Mouse (Mus musculus) spleen, adult 10 weeks (tissue): Measurements from ENCODE around the gene Cox7a1. TPM values are rescaled to one million over a fixed set of nuclear protein-coding genes. Genes with fewer than 3 reads are reported as not detected.

Source experiments
- polyA plus RNA-seq: library from polyadenylated mRNA; stranded (reverse); fragments of 350-450 nt; fragmentation: Illumina TruSeq; extraction: RNeasy Lipid Tissue Mini Kit (QIAGEN cat#74804); gene quantifications from one replicate; pipeline ENCODE4 v1.2.3, GENCODE M21; 2015; ENCODE audit warnings: low replicate concordance; ENCODE audit not compliant: insufficient read depth

Gene Cox7a1
- not detected for polyA plus RNA-seq

GRCm38 (mm10) chr7:30183879-30184289 is at the start of gene Cox7a1:
TSS of gene Cox7a1 (plus strand) at chr7:30184144.

GRCm38 (mm10) chr7:30169583-30170282 is 14.2 kb upstream of the Cox7a1 start, which contains the start of gene Zfp146:
TSS of gene Zfp146 (minus strand) at chr7:30169750.

GRCm38 (mm10) chr7:30198481-30198971 is 14.6 kb downstream of the Cox7a1 start, which contains the start of gene Capns1:
TSS of gene Capns1 (minus strand) at chr7:30198811.

GRCm38 (mm10) chr7:30231669-30232454 is 47.9 kb downstream of the Cox7a1 start, which contains the start of the genes Polr2i and Tbcb:
TSS of gene Polr2i (plus strand) at chr7:30231948.
TSS of gene Tbcb (minus strand) at chr7:30232272.

GRCm38 (mm10) chr7:30235625-30236024 is 51.7 kb downstream of the Cox7a1 start, which contains the start of gene Ovol3:
TSS of gene Ovol3 (minus strand) at chr7:30235725.

Other genes starting within 250 kb of the Cox7a1 start
- 7.3 TPM for gene Zfp74, start 230.1 kb upstream of the Cox7a1 start, polyA plus RNA-seq
- gene Zfp568, start 200.2 kb upstream of the Cox7a1 start, polyA plus RNA-seq: 11.5 TPM
- 6.0 TPM for gene Zfp14, start 132.8 kb upstream of the Cox7a1 start, polyA plus RNA-seq
- 10.2 TPM for gene Zfp82, start 111.2 kb upstream of the Cox7a1 start, polyA plus RNA-seq
- gene Gm26920, start 93.7 kb upstream of the Cox7a1 start, polyA plus RNA-seq: 1.5 TPM
- gene Zfp566, start 93.6 kb upstream of the Cox7a1 start, polyA plus RNA-seq: 10.1 TPM
- 76.0 TPM for gene Zfp260, start 89.4 kb upstream of the Cox7a1 start, polyA plus RNA-seq
- 8.5 TPM for gene Zfp382, start 62.2 kb upstream of the Cox7a1 start, polyA plus RNA-seq
- gene Zfp146, start 14.4 kb upstream of the Cox7a1 start, polyA plus RNA-seq: 56.8 TPM
- 236 TPM for gene Capns1, start 14.7 kb downstream of the Cox7a1 start, polyA plus RNA-seq
- gene Polr2i, start 47.8 kb downstream of the Cox7a1 start, polyA plus RNA-seq: 7.5 TPM
- gene Tbcb, start 48.1 kb downstream of the Cox7a1 start, polyA plus RNA-seq: 39.6 TPM
- not detected for gene Ovol3, start 51.6 kb downstream of the Cox7a1 start, polyA plus RNA-seq
- 0.23 TPM for gene Thap8, start 96.0 kb downstream of the Cox7a1 start, polyA plus RNA-seq
- gene Wdr62, start 96.3 kb downstream of the Cox7a1 start, polyA plus RNA-seq: 3.9 TPM
- 15.0 TPM for gene Clip3, start 107.6 kb downstream of the Cox7a1 start, polyA plus RNA-seq
- gene Alkbh6, start 124.6 kb downstream of the Cox7a1 start, polyA plus RNA-seq: 25.9 TPM
- gene Syne4, start 130.7 kb downstream of the Cox7a1 start, polyA plus RNA-seq: 3.6 TPM
- gene E130208F15Rik, start 137.6 kb downstream of the Cox7a1 start, polyA plus RNA-seq: 1.0 TPM
- 12.5 TPM for gene Sdhaf1, start 139.8 kb downstream of the Cox7a1 start, polyA plus RNA-seq
- gene Lrfn3, start 178.6 kb downstream of the Cox7a1 start, polyA plus RNA-seq: 0.40 TPM
- 399 TPM for gene Tyrobp, start 229.6 kb downstream of the Cox7a1 start, polyA plus RNA-seq
- gene Hcst, start 235.7 kb downstream of the Cox7a1 start, polyA plus RNA-seq: 34.7 TPM
- gene Nfkbid, start 237.6 kb downstream of the Cox7a1 start, polyA plus RNA-seq: 36.4 TPM